Mouse (Mus musculus): ENCODE measurements around the gene Fndc8.
"Not testable (repeated sequence)": the region's sequence is repeated elsewhere in the genome, so short reads cannot be mapped to it uniquely, and the experiment has no call there.

GRCm38 (mm10) chr11:82923910-82924309 lies 32.0 kb downstream of the Fndc8 start:
- not testable (repeated sequence) for TF ChIP-seq CTCF, EP300 (IDR thresholded peaks at IDR 0.05)

Measured in lung, postnatal 0 days (tissue).